Mouse (Mus musculus): ENCODE results near the gene Gemin5. TPM values are rescaled to one million over a fixed set of nuclear protein-coding genes. Genes with fewer than 3 reads are reported as not detected.

The Gemin5 gene
- polyA plus RNA-seq (2015; fragmentation: Illumina TruSeq; extraction: RNeasy Lipid Tissue Mini Kit (QIAGEN cat#74804); ENCODE audit: insufficient read depth, low read depth, low replicate concordance) = 1.6 TPM

GRCm38 (mm10) chr11:58168167-58168915, at the start of gene Gemin5:
Gene Gemin5, minus strand, starts transcription at chr11:58168539.

DNA sequence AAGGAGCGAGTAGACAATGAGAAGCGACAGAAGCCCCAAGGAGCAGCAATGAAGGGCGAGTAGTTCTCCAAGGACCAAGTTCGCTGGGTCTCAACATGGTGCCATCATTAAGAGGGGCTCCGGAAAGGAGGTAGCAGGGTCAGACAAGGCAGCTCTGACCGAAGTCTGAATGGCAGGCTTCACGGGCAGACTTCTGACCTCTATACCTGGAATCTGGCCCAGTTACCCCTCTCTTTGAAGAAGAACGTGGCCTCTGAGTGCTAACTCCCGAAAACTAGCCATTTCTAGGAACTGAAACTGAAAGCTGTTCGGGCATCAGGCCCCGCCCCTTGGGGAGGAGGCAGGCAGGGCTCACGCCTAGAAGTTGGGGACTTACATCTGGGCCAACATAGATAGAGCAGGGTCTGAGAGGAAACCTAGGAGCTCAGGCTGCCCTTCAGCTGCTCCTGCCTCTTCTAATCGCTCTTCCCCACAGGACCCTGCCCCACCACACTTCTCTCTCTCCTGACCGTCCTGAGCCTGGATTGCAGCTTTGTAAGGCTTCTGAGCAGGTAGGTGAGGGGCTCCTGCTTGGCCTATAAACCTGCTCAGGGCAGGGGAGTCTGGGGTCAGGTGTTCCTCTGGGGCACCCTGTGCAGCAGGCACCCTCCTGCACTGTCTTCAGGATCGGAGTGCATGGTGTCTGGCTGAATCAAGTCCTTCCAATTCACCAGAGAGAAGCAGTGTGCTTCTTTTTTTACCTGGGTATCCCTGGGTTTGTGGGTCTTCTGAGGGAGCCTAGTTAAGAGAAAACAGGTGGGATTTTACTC, 31.1 kb upstream of the Gemin5 start, which contains the start of the genes Igtp and Irgm2:
TSS of gene Igtp (plus strand) at position 328 of the 809 bp plus-strand sequence.
TSS of gene Irgm2 (plus strand) at position 390 of the 809 bp plus-strand sequence.

DNA sequence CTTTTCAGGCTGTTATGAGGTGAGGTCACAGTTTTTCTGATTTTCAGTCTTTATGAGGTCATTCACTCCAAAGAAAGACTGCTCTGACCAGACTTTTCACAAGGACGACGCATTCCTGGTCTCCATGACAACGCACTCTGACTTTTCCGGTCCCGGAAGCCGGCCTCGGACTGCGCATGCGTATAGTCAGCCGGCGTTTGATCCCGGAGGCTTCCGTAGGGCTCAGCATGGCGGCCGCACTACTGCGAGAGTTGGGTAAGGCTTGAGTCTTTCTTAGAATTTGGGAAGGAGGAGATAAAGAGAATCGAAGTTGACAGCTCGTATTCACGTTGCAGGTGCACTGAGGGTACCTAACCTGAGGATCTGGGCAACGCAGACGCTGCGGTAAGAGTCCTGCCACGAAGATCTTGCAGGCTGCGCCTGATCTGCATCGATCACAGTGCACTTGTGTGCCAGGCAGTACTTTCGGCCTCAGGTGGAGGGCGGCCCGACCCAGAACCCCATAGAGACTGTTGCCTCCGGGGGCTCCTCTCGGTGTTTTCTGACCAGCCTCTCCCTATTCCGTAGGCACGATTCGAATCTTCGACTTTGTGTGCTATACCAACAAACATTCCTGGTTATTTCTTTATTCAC, 3.2 kb upstream of the Gemin5 start, which contains the start of gene Mrpl22:
TSS of gene Mrpl22 (plus strand) at position 203 of the 633 bp plus-strand sequence.

DNA sequence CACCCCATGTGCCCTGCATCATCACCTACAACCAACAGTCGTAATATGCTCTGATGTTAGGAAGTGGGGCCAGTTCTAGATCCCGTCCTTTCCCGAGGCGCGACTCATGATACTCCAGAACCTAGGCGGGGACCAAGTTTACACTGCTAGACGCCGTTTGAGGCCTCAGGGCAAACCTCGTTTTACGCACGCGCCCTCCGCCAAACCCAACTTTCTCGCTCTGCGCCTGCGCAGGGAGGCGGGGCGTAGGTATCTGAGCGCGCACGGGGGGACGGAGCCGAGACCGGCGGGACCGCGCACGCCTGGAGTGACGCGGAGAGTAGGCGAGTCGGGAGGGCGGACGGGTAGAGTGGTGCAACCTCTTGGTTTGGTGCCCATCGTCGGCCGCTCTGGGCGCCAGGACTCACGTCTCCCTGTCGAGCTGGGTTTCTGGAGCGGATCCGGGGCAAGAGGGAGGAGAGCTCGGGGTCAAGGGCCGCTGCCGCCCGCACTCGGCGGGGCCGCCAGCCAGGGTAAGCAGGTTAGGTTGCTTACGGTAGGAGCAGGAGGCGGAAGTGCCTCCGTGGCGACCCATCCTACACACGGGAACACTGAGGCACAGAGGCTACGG, 64.5 kb downstream of the Gemin5 start, which contains the start of gene Cnot8:
TSS of gene Cnot8 (plus strand) at position 457 of the 610 bp plus-strand sequence.

GRCm38 (mm10) chr11:58093021-58093528, 75.3 kb downstream of the Gemin5 start, which contains the start of gene Gm12248:
Gene Gm12248, minus strand, starts transcription at chr11:58093134.

Other genes with a start within 250 kb of the Gemin5 start
- gene Larp1, start 159.5 kb downstream of the Gemin5 start, polyA plus RNA-seq (2015; fragmentation: Illumina TruSeq; extraction: RNeasy Lipid Tissue Mini Kit (QIAGEN cat#74804); ENCODE audit: insufficient read depth, low read depth, low replicate concordance) = 25.3 TPM
- gene Gm12248, start 75.4 kb downstream of the Gemin5 start, polyA plus RNA-seq (2015; fragmentation: Illumina TruSeq; extraction: RNeasy Lipid Tissue Mini Kit (QIAGEN cat#74804); ENCODE audit: insufficient read depth, low read depth, low replicate concordance) = not detected
- 18.3 TPM for gene Cnot8, start 64.4 kb downstream of the Gemin5 start, polyA plus RNA-seq (2015; fragmentation: Illumina TruSeq; extraction: RNeasy Lipid Tissue Mini Kit (QIAGEN cat#74804); ENCODE audit: insufficient read depth, low read depth, low replicate concordance)
- gene Mrpl22, start 3.1 kb upstream of the Gemin5 start, polyA plus RNA-seq (2015; fragmentation: Illumina TruSeq; extraction: RNeasy Lipid Tissue Mini Kit (QIAGEN cat#74804); ENCODE audit: insufficient read depth, low read depth, low replicate concordance) = 8.8 TPM
- 8.3 TPM for gene Igtp, start 31.0 kb upstream of the Gemin5 start, polyA plus RNA-seq (2015; fragmentation: Illumina TruSeq; extraction: RNeasy Lipid Tissue Mini Kit (QIAGEN cat#74804); ENCODE audit: insufficient read depth, low read depth, low replicate concordance)
- gene Irgm2, start 31.1 kb upstream of the Gemin5 start, polyA plus RNA-seq (2015; fragmentation: Illumina TruSeq; extraction: RNeasy Lipid Tissue Mini Kit (QIAGEN cat#74804); ENCODE audit: insufficient read depth, low read depth, low replicate concordance) = 6.7 TPM
- gene 4930438A08Rik, start 106.3 kb upstream of the Gemin5 start, polyA plus RNA-seq (2015; fragmentation: Illumina TruSeq; extraction: RNeasy Lipid Tissue Mini Kit (QIAGEN cat#74804); ENCODE audit: insufficient read depth, low read depth, low replicate concordance) = not detected
- 19.3 TPM for gene Zfp692, start 138.5 kb upstream of the Gemin5 start, polyA plus RNA-seq (2015; fragmentation: Illumina TruSeq; extraction: RNeasy Lipid Tissue Mini Kit (QIAGEN cat#74804); ENCODE audit: insufficient read depth, low read depth, low replicate concordance)
- gene Zfp672, start 161.8 kb upstream of the Gemin5 start, polyA plus RNA-seq (2015; fragmentation: Illumina TruSeq; extraction: RNeasy Lipid Tissue Mini Kit (QIAGEN cat#74804); ENCODE audit: insufficient read depth, low read depth, low replicate concordance) = 11.3 TPM
- 5.0 TPM for gene Sh3bp5l, start 162.2 kb upstream of the Gemin5 start, polyA plus RNA-seq (2015; fragmentation: Illumina TruSeq; extraction: RNeasy Lipid Tissue Mini Kit (QIAGEN cat#74804); ENCODE audit: insufficient read depth, low read depth, low replicate concordance)
- gene Lypd8, start 210.5 kb upstream of the Gemin5 start, polyA plus RNA-seq (2015; fragmentation: Illumina TruSeq; extraction: RNeasy Lipid Tissue Mini Kit (QIAGEN cat#74804); ENCODE audit: insufficient read depth, low read depth, low replicate concordance) = not detected

Measured in pancreas, adult 10 weeks (tissue).